Mouse (Mus musculus): ENCODE results near the gene Pakap. TPM values are rescaled to one million over a fixed set of nuclear protein-coding genes. Genes with fewer than 3 reads are reported as not detected.

Gene Pakap
- total and polyA plus RNA-seq, 2 experiments from 2014 or later = 6.9 to 9.5 TPM

GRCm38 (mm10) chr4:57624819-57625218 is 56.8 kb downstream of the Pakap start:
- no peaks in the 10 kb centered on the region for H3K9me3 ChIP-seq (ENCODE audit: low read length)
- no peak overlapping the region for H3K4me3 ChIP-seq (ENCODE audit: low read depth, low read length)
- H3K27ac ChIP-seq (ENCODE audit: low read depth, low read length) = no peak overlapping the region
- H3K36me3 ChIP-seq (ENCODE audit: insufficient read depth) = no peaks in the 10 kb centered on the region
- ATAC-seq (no peak), DNase-seq (no peak)
- H3K27me3 ChIP-seq (ENCODE audit: insufficient read depth, low read length) = no peaks in the 10 kb centered on the region
- H3K4me1 ChIP-seq (ENCODE audit: insufficient read depth) = no peaks in the 10 kb centered on the region
- no peak overlapping the region for H3K9ac ChIP-seq
- H3K4me2 ChIP-seq (ENCODE audit: low read depth) = no peak overlapping the region
- WGBS = 94% methylated on average over 2 of the region's 2 CpGs
- no peak for TF ChIP-seq CTCF (IDR thresholded peaks at IDR 0.05; ENCODE audit: low read depth)

GRCm38 (mm10) chr4:57625306-57625705 is 57.3 kb downstream of the Pakap start:
- H3K9me3 ChIP-seq (ENCODE audit: low read length) = no peaks in the 10 kb centered on the region
- WGBS = 92% methylated on average over 1 of the region's 1 CpGs
- H3K4me3 ChIP-seq (ENCODE audit: low read depth, low read length) = no peak overlapping the region
- H3K4me2 ChIP-seq (ENCODE audit: low read depth) = no peak overlapping the region
- no peaks in the 10 kb centered on the region for H3K36me3 ChIP-seq (ENCODE audit: insufficient read depth)
- no peak overlapping the region for H3K27ac ChIP-seq (ENCODE audit: low read depth, low read length)
- no peak for TF ChIP-seq CTCF (IDR thresholded peaks at IDR 0.05; ENCODE audit: low read depth)
- DNase-seq = no peak
- H3K4me1 ChIP-seq (ENCODE audit: insufficient read depth) = no peaks in the 10 kb centered on the region
- H3K9ac ChIP-seq = no peak overlapping the region
- H3K27me3 ChIP-seq (ENCODE audit: insufficient read depth, low read length) = no peaks in the 10 kb centered on the region
- no peak for ATAC-seq

GRCm38 (mm10) chr4:57625756-57626155 is 57.8 kb downstream of the Pakap start:
- TF ChIP-seq CTCF (IDR thresholded peaks at IDR 0.05; ENCODE audit: low read depth) = no peak
- Histone ChIP-seq H3K4me1 (ENCODE audit: insufficient read depth) (no peaks in the 10 kb centered on the region), H3K36me3 (ENCODE audit: insufficient read depth) (no peaks in the 10 kb centered on the region), H3K4me2 (ENCODE audit: low read depth) (no peak overlapping the region), H3K4me3 (ENCODE audit: low read depth, low read length) (no peak overlapping the region), H3K27me3 (ENCODE audit: insufficient read depth, low read length) (no peaks in the 10 kb centered on the region), H3K9ac (no peak overlapping the region), H3K27ac (ENCODE audit: low read depth, low read length) (no peak overlapping the region), H3K9me3 (ENCODE audit: low read length) (no peaks in the 10 kb centered on the region)
- DNase-seq (no peak), ATAC-seq (no peak)
- 67% methylated on average over 1 of the region's 1 CpGs for WGBS

- DNase-seq = no peak
- WGBS = 93% methylated on average over 5 of the region's 5 CpGs
- Histone ChIP-seq H3K36me3 (ENCODE audit: insufficient read depth) (no peaks in the 10 kb centered on the region), H3K4me3 (ENCODE audit: low read depth, low read length) (no peak overlapping the region), H3K9me3 (ENCODE audit: low read length) (no peaks in the 10 kb centered on the region), H3K4me1 (ENCODE audit: insufficient read depth) (no peaks in the 10 kb centered on the region), H3K27ac (ENCODE audit: low read depth, low read length) (no peak overlapping the region), H3K27me3 (ENCODE audit: insufficient read depth, low read length) (no peaks in the 10 kb centered on the region), H3K4me2 (ENCODE audit: low read depth) (no peak overlapping the region), H3K9ac (no peak overlapping the region)
- no peak for ATAC-seq
- no peak for TF ChIP-seq CTCF (IDR thresholded peaks at IDR 0.05; ENCODE audit: low read depth)
Measured at GRCm38 (mm10) chr4:57626921-57627320, 58.9 kb downstream of the Pakap start.

GRCm38 (mm10) chr4:57632386-57632785 is 64.4 kb downstream of the Pakap start:
- TF ChIP-seq CTCF (IDR thresholded peaks at IDR 0.05; ENCODE audit: low read depth) = no peak
- Histone ChIP-seq H3K27ac (ENCODE audit: low read depth, low read length) (no peak overlapping the region), H3K4me2 (ENCODE audit: low read depth) (no peak overlapping the region), H3K27me3 (ENCODE audit: insufficient read depth, low read length) (no peaks in the 10 kb centered on the region), H3K4me1 (ENCODE audit: insufficient read depth) (no peaks in the 10 kb centered on the region), H3K9ac (no peak overlapping the region), H3K4me3 (ENCODE audit: low read depth, low read length) (no peak overlapping the region), H3K9me3 (ENCODE audit: low read length) (no peaks in the 10 kb centered on the region), H3K36me3 (ENCODE audit: insufficient read depth) (no peaks in the 10 kb centered on the region)
- DNase-seq = no peak
- no peak for ATAC-seq
- 81% methylated on average over 5 of the region's 5 CpGs for WGBS

- 96% methylated on average over 7 of the region's 7 CpGs for WGBS
- ATAC-seq (no peak), DNase-seq (no peak)
- TF ChIP-seq CTCF (IDR thresholded peaks at IDR 0.05; ENCODE audit: low read depth) = no peak
- Histone ChIP-seq H3K27me3 (ENCODE audit: insufficient read depth, low read length) (no peaks in the 10 kb centered on the region), H3K4me1 (ENCODE audit: insufficient read depth) (no peaks in the 10 kb centered on the region), H3K4me3 (ENCODE audit: low read depth, low read length) (no peak overlapping the region), H3K9me3 (ENCODE audit: low read length) (no peaks in the 10 kb centered on the region), H3K9ac (no peak overlapping the region), H3K4me2 (ENCODE audit: low read depth) (no peak overlapping the region), H3K36me3 (ENCODE audit: insufficient read depth) (no peaks in the 10 kb centered on the region), H3K27ac (ENCODE audit: low read depth, low read length) (no peak overlapping the region)
Measured at GRCm38 (mm10) chr4:57633052-57633451, 65.1 kb downstream of the Pakap start.

GRCm38 (mm10) chr4:57634956-57635355 is 67.0 kb downstream of the Pakap start:
- ATAC-seq (no peak), DNase-seq (no peak)
- WGBS = 34% methylated on average over 1 of the region's 1 CpGs
- no peak overlapping the region for H3K4me2 ChIP-seq (ENCODE audit: low read depth)
- no peaks in the 10 kb centered on the region for H3K9me3 ChIP-seq (ENCODE audit: low read length)
- H3K36me3 ChIP-seq (ENCODE audit: insufficient read depth) = no peaks in the 10 kb centered on the region
- H3K4me3 ChIP-seq (ENCODE audit: low read depth, low read length) = no peak overlapping the region
- no peak overlapping the region for H3K27ac ChIP-seq (ENCODE audit: low read depth, low read length)
- TF ChIP-seq CTCF (IDR thresholded peaks at IDR 0.05; ENCODE audit: low read depth) = no peak
- H3K9ac ChIP-seq = no peak overlapping the region
- no peaks in the 10 kb centered on the region for H3K4me1 ChIP-seq (ENCODE audit: insufficient read depth)
- no peaks in the 10 kb centered on the region for H3K27me3 ChIP-seq (ENCODE audit: insufficient read depth, low read length)
